Mouse (Mus musculus) embryo, embryonic 10 days (tissue): ENCODE data around the gene Stoml3.

ENCODE experiments used
- DNase-seq: peaks from one replicate; pipeline ENCODE4 v3.0.0-alpha.2; 2015; ENCODE audit warnings: low spot score

The Stoml3 gene

GRCm38 (mm10) chr3:53488353-53488752, at the start of gene Stoml3:
Gene Stoml3 (plus strand): TSS chr3:53488653.
- DNase-seq, result no peak

DNA sequence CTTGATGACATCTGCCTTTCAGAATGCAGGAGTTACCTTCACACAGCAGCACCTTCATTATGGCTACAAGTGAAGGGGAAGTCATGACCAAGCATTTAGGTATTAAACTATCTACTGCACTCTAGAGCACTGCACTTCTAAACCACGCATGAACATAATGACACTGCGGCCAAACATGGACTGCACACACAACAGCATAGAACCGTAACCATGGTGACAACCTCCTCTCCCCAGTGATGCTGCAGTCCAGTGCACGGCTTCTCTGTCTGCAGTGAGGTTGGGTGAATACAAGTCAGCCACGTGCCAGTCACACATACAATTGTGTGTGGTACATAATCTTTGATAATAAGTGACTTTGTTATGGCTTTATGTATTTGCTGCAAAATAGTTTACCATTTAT, 42.9 kb upstream of the Stoml3 start:
- peak; percentile 26 for DNase-seq

GRCm38 (mm10) chr3:53446801-53447200, 41.7 kb upstream of the Stoml3 start:
- no peak for DNase-seq

GRCm38 (mm10) chr3:53448208-53448607, 40.2 kb upstream of the Stoml3 start:
- peak; percentile 92 for DNase-seq

DNA sequence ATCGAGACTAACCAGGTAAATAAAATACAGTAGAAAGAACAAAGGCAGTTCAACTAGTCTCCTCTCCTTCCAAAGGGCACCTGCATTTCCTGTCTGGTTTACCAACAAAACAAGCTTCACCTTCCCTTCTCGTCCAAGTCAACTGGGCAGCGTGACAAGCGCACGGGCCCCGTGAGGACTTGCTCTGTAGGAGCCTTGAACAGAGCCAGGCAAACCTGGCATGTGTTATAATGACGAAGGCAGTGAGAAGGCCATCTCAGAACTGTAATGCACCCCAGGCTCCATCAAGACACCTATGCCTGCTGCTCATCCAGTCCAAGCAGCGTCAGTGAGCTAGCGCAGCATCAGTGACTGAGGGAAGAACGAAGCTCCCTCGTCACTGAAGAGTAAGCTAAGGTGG, 37.8 kb upstream of the Stoml3 start:
- no peak for DNase-seq

DNA sequence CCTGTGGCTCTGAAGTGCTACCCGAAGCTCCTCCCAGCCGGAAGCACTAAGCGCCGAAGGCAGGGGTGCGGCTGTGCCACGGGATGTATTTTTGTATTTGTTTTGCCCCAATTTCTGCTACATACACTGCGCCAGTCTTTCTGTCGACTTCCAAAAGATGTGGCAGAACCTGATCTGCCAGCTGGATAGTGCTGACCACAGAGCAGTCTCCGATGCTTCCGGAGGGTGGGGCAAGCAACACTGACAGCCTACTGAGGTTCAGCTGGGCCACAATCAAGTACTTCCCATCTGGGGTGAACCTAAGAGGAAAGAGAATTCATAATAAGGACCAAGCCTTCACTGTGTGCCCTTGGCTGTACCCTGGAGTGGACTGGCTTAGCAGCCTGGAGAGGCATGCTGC, 36.1 kb upstream of the Stoml3 start:
- DNase-seq, result no peak

- DNase-seq, result no peak
Observed at GRCm38 (mm10) chr3:53453346-53453745, 35.1 kb upstream of the Stoml3 start.

- no peak for DNase-seq
Observed at GRCm38 (mm10) chr3:53454005-53454404, 34.4 kb upstream of the Stoml3 start.

- DNase-seq, result no peak
Observed at GRCm38 (mm10) chr3:53454561-53454960, 33.9 kb upstream of the Stoml3 start.

GRCm38 (mm10) chr3:53454984-53455383, 33.5 kb upstream of the Stoml3 start:
- no peak for DNase-seq

- no peak for DNase-seq
Observed at GRCm38 (mm10) chr3:53457750-53458149, 30.7 kb upstream of the Stoml3 start.

DNA sequence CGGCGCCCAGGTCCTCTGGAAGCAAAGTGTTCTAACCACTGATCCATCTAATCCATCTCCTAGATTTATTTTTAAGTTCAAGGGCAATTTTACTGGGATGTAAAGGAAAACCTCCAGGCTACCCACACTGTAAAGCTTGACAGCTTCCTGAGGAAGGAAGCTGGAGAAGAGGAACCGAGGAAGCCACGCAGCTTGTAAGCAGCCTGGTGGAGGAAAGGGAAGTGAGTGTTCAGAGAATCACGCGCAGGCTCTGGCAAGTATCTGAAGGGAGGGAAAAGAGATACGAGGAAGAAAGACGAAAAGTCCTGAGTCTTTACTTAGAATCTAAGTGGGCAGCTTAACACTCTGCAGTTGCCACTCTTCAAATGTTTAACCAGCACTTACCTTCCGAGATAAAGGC, 28.3 kb upstream of the Stoml3 start:
- no peak for DNase-seq

GRCm38 (mm10) chr3:53462701-53463045, 25.8 kb upstream of the Stoml3 start:
- DNase-seq, result no peak

DNA sequence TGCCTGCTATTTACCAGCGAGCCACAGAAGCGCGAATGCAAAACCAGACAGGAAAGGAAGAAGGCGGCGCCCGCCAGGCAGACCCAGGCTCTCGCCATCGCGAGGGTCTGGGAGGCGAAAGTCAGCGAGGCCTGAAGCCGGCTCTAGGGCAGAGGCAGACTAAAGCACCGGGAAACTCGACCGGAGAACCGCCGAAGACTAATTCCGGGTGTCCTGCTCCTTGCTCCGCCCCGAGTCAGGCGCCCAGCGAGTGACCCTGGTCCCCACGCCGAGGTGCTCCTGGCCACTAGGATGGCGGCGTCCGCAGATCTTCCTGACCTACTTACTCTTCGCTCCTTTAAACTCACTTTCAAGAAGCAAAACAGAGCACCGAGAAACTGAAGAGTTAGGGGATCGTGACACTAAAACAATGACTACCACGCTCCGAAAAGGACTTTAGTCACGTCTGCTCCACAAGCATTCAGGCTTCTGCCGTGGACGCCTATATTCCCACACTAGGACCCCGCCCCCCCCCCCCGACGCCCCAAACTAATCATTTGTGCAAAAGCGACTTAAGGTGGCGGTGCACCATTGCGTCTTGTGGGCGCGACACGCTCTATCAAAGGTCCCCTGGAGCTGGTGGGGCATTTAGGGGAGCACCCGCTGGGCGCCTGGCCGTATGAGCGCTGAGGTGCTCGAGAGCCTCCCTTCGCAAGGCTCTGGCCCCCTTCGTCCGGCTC, 25.2 kb upstream of the Stoml3 start, which contains the start of the genes Nhlrc3 and Proser1:
Gene Nhlrc3, minus strand, starts transcription at position 287 of the 719 bp plus-strand sequence.
Gene Proser1, plus strand, starts transcription at position 621 of the 719 bp plus-strand sequence.
- DNase-seq, result peak; percentile 95

DNA sequence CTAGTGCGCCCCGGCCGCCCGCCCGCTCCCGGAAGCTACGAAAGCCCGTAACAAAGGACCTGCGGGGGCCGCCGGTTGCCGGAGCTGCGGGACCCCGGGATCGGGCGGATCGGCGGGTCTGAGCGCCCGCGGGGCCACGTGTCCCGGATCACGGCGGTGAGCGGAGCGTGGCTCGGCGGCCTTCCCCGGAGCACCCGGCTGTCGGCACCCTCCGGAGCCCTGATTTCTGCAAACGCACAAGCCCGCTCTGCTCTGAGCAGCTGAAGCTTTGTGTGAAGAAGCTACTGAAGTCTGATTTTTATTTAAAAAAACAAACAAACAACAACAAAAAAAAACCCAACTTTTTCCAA, 24.7 kb upstream of the Stoml3 start:
- DNase-seq, result no peak

- peak; percentile 35 for DNase-seq
Observed at GRCm38 (mm10) chr3:53464146-53464698, 24.2 kb upstream of the Stoml3 start.

- DNase-seq, result no peak
Observed at GRCm38 (mm10) chr3:53465330-53465729, 23.1 kb upstream of the Stoml3 start.

DNA sequence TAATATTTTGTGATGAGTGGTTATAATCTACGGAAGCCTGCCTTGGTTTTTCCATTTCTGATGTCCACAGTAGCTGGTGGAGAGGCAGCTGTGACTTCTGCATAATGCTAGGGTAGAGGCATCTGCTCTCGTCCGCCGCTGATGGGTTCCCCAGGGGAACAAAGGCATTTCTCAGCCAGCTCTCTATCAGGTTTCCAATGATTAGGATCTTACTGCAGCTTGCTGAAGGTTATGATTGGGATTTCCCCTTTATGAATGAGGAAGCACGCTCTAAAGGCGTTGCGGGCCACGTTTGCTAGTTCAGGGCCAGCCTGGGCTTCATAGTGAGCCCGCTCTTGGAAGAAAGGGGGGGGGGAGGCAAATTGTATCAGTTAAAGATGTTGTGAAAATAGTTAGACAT, 22.0 kb upstream of the Stoml3 start:
- DNase-seq, result no peak

GRCm38 (mm10) chr3:53467356-53467755, 21.1 kb upstream of the Stoml3 start:
- DNase-seq, result no peak

DNA sequence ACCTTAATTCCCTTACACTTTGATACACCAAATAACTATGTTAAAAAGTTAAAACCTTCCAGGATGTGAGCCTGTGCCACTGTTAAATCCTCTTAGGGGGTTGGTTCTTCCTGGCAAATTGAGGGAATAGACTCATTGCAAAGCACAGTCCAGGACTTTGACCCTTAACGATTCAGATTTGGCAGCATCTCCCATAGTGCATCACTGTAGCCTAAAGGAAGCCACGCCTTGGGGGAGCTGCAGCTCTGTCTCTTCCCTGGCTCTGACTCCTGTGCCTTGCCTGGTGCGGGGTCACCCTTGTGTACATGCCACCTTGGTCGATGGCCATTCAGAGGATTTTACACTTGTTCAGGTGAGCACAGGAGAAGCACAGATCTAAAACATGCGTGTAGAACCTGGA, 18.8 kb upstream of the Stoml3 start:
- DNase-seq, result no peak

DNA sequence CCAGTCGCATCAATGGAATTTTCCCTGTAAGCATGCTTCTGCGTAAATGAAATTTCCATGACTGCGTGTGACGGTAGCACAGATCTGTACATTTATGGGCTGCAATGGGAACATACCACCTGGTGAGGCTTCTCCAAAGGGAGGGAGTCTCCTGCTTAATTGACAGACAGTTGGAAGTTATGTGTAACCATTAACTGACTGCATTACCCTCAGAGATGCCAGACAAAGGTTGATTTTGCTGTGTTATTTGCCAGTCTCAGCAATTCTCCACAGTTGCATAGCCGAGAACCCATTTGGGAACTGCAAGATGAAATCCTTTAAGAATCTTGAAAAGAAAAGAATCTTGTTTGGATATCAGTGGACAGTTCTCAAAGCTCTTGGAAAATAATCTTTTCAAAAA, 16.4 kb upstream of the Stoml3 start:
- no peak for DNase-seq

GRCm38 (mm10) chr3:53474179-53474578, 14.3 kb upstream of the Stoml3 start:
- no peak for DNase-seq

DNA sequence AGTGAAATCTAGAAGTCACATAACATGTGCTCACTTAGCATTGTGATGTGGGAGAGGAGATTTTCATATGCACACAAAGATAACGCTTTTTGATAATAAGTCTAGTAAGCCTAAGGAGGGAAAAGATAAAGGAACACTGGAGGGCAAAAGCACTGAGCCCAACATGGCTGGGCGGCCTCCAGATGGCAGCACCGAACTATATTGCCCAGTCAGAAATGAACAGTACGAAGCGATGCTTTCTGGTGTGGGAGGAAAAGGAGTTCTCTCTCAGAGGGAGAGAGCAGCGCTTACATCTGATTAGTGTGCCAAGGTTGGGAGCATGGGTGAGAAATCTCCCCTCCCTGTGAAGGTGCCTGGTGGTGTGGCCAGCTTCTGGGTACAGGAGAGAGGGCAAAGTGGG, 12.6 kb upstream of the Stoml3 start:
- peak; percentile 67 for DNase-seq

GRCm38 (mm10) chr3:53477468-53477867, 11.0 kb upstream of the Stoml3 start:
- no peak for DNase-seq
